Mouse (Mus musculus): ENCODE data around the gene Angptl1. TPM values are rescaled to one million over a fixed set of nuclear protein-coding genes. Genes with fewer than 3 reads are reported as not detected.

Angptl1 gene
- polyA plus RNA-seq (2014; fragmentation: Nextera tagmentation; extraction: Ambion mirVana) = 23.0 and 24.7 TPM in 2 replicates

DNA sequence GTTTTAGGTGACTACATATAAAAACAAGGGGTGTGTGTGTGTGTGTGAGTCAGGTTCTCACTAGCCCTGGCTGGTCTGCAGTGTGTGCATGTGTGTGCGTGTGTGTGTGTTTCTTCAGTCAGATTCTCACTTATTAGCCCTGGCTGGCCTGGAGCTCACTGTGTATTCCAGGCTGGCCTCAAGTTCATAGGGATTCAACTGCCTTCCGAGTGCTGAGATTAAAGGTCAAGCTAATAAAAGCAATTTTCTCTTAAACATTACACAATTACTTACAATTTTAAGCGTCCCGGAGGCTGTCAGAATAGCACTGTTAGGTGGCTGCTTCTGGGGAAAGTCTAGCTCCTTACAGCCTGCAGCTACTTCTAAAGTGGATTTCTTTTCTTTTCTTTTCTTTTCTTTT lies at the start of gene Angptl1:
TSS of gene Angptl1 (plus strand) at position 386 of the 400 bp plus-strand sequence.
- 0 out of 2 replicates have a peak within 1 kb of the TSS, but pooled peaks have one; percentile 7 for H3K9ac ChIP-seq (replicated peaks; ENCODE audit: low read depth, low read length)
- no peaks in the 10 kb centered on the region for H3K27me3 ChIP-seq (ENCODE audit: control insufficient read depth, insufficient read depth, low read length)
- H3K9me3 ChIP-seq (ENCODE audit: control insufficient read depth, low read depth, low read length) = no peaks in the 10 kb centered on the region
- H3K36me3 ChIP-seq (ENCODE audit: control insufficient read depth, insufficient read depth, low read length) = no peaks in the 10 kb centered on the region
- WGBS = 30% methylated on average over 4 of the region's 4 CpGs
- peak within 1 kb of the TSS; percentile 45 for H3K4me2 ChIP-seq (replicated peaks; ENCODE audit: low read depth, low read length)
- H3K27ac ChIP-seq (ENCODE audit: low read length) = peak within 1 kb of the TSS; percentile 69; the same call in 1 of the 2 replicates
- peak within 1 kb of the TSS; percentile 24 for H3K4me3 ChIP-seq (ENCODE audit: low read depth, low read length)
- H3K4me1 ChIP-seq (ENCODE audit: control insufficient read depth, insufficient read depth, low read length) = peaks cover 10% of the 10 kb centered on the region; the same call in 1 of the 2 replicates
- no peak for ATAC-seq (ENCODE audit: insufficient number of reproducible peaks, insufficient read depth, low FRiP score, low read depth)

DNA sequence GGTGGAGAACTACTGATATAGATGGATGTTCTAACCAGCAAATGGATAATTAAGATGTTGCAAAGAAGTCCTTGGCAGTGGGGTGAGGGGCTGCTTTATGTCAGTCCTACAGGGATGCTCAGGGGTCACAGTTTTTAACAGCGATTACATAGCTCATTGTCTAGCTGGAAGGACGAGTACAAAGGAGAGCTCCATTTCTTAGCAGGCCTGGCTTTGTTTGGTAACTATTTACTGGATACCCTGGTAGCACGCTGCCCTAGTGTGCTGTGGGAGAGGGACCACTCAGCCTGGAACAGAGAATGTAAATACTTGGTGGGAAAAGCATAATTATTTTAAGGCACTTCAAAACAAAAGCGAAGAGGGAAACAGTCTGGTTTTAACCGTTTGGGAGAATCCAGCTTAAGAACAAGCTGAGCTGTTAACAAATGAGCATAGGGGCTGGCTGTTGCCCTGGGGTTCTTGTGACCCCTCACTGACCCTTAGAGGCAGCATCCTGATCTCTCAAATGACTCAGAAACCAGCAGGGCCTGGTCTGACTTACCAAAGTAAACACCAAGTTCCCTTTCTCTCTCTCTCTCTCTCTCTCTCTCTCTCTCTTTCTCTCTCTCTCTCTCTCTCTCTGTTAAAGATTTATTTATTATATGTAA lies 48.4 kb upstream of the Angptl1 start:
- 16% methylated on average over 5 of the region's 5 CpGs for WGBS

DNA sequence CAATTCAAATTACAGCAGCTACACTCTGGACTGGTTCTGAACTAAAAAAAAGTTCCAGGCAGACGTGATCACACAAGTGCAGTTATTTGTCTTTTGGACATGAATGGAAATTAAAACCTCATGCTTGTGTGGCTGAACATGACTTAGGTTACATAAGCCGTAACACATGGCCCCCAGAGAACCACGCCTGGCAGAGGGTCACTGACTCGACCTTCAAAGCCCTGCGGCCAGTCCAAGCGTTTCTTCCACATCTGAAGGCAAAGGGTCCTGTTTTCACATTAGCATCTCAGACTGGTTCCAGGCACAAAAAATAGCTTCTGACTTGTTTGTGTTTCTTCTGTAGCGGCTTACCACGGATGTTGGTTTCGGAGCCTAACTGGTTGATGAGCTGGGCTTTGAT lies 42.1 kb upstream of the Angptl1 start:
- Histone ChIP-seq H3K36me3 (ENCODE audit: control insufficient read depth, insufficient read depth, low read length) (no peaks in the 10 kb centered on the region), H3K9ac (replicated peaks; ENCODE audit: low read depth, low read length) (no peak overlapping the region), H3K27ac (ENCODE audit: low read length) (no peak overlapping the region), H3K4me1 (ENCODE audit: control insufficient read depth, insufficient read depth, low read length) (no peaks in the 10 kb centered on the region), H3K4me2 (replicated peaks; ENCODE audit: low read depth, low read length) (no peak overlapping the region), H3K27me3 (ENCODE audit: control insufficient read depth, insufficient read depth, low read length) (no peaks in the 10 kb centered on the region), H3K4me3 (ENCODE audit: low read depth, low read length) (no peak overlapping the region), H3K9me3 (ENCODE audit: control insufficient read depth, low read depth, low read length) (no peaks in the 10 kb centered on the region)
- ATAC-seq (ENCODE audit: insufficient number of reproducible peaks, insufficient read depth, low FRiP score, low read depth) = no peak
- 64% methylated on average over 9 of the region's 9 CpGs for WGBS

More for the DNA sequence above, 48.4 kb upstream of the Angptl1 start:
- Histone ChIP-seq H3K9me3 (ENCODE audit: control insufficient read depth, low read depth, low read length) (no peaks in the 10 kb centered on the region), H3K4me1 (ENCODE audit: control insufficient read depth, insufficient read depth, low read length) (peaks cover 13% of the 10 kb centered on the region; the same call in 1 of the 2 replicates), H3K27ac (ENCODE audit: low read length) (peak overlapping the region; percentile 48), H3K4me3 (ENCODE audit: low read depth, low read length) (no peak overlapping the region), H3K4me2 (replicated peaks; ENCODE audit: low read depth, low read length) (no peak overlapping the region), H3K27me3 (ENCODE audit: control insufficient read depth, insufficient read depth, low read length) (no peaks in the 10 kb centered on the region), H3K36me3 (ENCODE audit: control insufficient read depth, insufficient read depth, low read length) (no peaks in the 10 kb centered on the region), H3K9ac (replicated peaks; ENCODE audit: low read depth, low read length) (no peak overlapping the region)
- ATAC-seq (ENCODE audit: insufficient number of reproducible peaks, insufficient read depth, low FRiP score, low read depth) = peak; percentile 37; the same call in 1 of the 2 replicates

DNA sequence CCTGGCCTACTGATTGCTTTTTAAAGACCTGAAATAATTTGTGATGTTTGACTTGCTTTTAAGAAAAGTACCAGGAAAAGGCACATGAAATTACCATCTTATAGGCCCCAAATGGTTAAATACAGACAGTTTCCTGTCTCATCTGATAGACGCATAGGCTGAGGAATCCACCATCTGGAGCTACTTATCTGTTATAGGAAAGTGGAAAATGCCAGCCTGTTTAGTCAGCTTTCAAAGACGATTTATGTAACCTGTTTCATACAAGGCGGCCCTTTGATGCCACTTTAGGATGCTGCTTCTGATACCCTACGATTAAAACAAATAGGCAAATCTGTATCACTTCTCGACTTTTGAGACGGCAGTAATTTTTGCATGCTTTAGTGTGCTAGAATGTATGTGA lies 37.1 kb upstream of the Angptl1 start:
- no peaks in the 10 kb centered on the region for H3K36me3 ChIP-seq (ENCODE audit: control insufficient read depth, insufficient read depth, low read length)
- H3K4me3 ChIP-seq (ENCODE audit: low read depth, low read length) = no peak overlapping the region
- H3K4me1 ChIP-seq (ENCODE audit: control insufficient read depth, insufficient read depth, low read length) = peaks cover 3% of the 10 kb centered on the region
- H3K9me3 ChIP-seq (ENCODE audit: control insufficient read depth, low read depth, low read length) = no peaks in the 10 kb centered on the region
- H3K9ac ChIP-seq (replicated peaks; ENCODE audit: low read depth, low read length) = no peak overlapping the region
- H3K4me2 ChIP-seq (replicated peaks; ENCODE audit: low read depth, low read length) = no peak overlapping the region
- 74% methylated on average over 6 of the region's 6 CpGs for WGBS
- no peaks in the 10 kb centered on the region for H3K27me3 ChIP-seq (ENCODE audit: control insufficient read depth, insufficient read depth, low read length)
- no peak for ATAC-seq (ENCODE audit: insufficient number of reproducible peaks, insufficient read depth, low FRiP score, low read depth)
- H3K27ac ChIP-seq (ENCODE audit: low read length) = no peak overlapping the region

DNA sequence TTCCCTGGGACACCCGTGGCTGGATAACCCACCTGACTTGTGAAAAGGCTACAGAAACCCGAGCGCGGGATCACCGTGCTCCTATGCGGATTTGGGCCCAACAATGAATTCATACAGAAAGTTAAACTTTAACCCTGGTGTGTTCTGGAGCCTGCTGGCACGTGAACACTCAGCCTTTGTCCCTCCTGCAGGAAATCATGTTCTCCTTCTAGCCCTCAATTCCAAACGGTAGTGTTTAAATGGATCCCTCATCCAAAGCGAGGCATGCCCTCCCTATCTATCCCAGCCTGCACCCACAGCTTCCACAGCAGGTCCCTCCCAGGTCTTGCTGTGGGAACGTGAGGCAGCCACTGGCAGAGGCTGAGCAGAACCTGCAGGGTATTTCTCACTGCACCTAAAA lies 30.0 kb upstream of the Angptl1 start:
- Histone ChIP-seq H3K36me3 (ENCODE audit: control insufficient read depth, insufficient read depth, low read length) (no peaks in the 10 kb centered on the region), H3K9ac (replicated peaks; ENCODE audit: low read depth, low read length) (no peak overlapping the region), H3K4me1 (ENCODE audit: control insufficient read depth, insufficient read depth, low read length) (peaks cover 8% of the 10 kb centered on the region), H3K27ac (ENCODE audit: low read length) (peak overlapping the region; percentile 21; the same call in 1 of the 2 replicates), H3K4me3 (ENCODE audit: low read depth, low read length) (no peak overlapping the region), H3K9me3 (ENCODE audit: control insufficient read depth, low read depth, low read length) (no peaks in the 10 kb centered on the region), H3K27me3 (ENCODE audit: control insufficient read depth, insufficient read depth, low read length) (no peaks in the 10 kb centered on the region), H3K4me2 (replicated peaks; ENCODE audit: low read depth, low read length) (no peak overlapping the region)
- peak; percentile 76 for ATAC-seq (ENCODE audit: insufficient number of reproducible peaks, insufficient read depth, low FRiP score, low read depth)
- 55% methylated on average over 10 of the region's 10 CpGs for WGBS

DNA sequence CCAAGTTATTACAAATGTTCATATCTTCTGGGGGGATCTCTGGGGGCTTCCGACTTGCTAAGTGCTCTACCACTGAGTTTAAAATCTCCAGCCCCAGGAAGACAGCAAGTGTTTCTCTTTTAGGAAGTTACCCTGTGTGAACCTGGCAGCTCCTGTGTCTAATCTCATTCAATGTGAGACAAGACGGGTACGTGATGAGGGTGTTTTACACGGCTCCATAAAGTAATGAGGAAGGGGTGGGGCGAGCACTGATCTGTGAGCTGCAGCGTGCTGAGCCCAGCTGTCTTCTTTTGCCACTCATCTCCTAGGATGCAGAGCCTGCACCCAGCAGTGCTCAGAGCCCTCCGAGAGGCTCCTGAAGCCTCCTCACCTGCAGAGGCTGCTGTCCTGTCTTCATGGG lies 26.4 kb upstream of the Angptl1 start:
- no peaks in the 10 kb centered on the region for H3K27me3 ChIP-seq (ENCODE audit: control insufficient read depth, insufficient read depth, low read length)
- no peak overlapping the region for H3K4me3 ChIP-seq (ENCODE audit: low read depth, low read length)
- H3K27ac ChIP-seq (ENCODE audit: low read length) = no peak overlapping the region
- 82% methylated on average over 7 of the region's 7 CpGs for WGBS
- H3K9me3 ChIP-seq (ENCODE audit: control insufficient read depth, low read depth, low read length) = no peaks in the 10 kb centered on the region
- H3K9ac ChIP-seq (replicated peaks; ENCODE audit: low read depth, low read length) = no peak overlapping the region
- peaks cover 4% of the 10 kb centered on the region; the same call in 1 of the 2 replicates for H3K36me3 ChIP-seq (ENCODE audit: control insufficient read depth, insufficient read depth, low read length)
- no peak overlapping the region for H3K4me2 ChIP-seq (replicated peaks; ENCODE audit: low read depth, low read length)
- H3K4me1 ChIP-seq (ENCODE audit: control insufficient read depth, insufficient read depth, low read length) = 0 out of 2 replicates have a peak, but pooled peaks cover 4% of the 10 kb centered on the region
- no peak for ATAC-seq (ENCODE audit: insufficient number of reproducible peaks, insufficient read depth, low FRiP score, low read depth)

DNA sequence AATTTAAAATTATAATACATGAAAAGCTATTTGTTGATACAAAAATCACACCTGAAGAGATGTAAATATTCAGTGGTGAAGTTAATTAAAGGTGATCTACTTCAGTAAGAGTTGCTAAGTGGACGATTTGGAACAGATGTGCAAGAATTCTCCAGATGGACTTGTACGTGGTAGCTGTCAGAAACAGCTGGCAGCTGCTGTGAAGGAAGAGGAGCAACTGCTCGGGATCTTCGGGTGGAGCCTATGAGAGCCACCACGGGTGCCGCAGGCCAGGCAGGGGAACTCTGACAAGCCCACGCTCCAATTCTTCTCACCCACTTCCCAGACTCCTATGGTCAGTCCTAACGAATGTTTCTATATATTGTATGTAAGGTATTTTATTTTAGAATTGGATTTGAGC lies 25.6 kb upstream of the Angptl1 start:
- ATAC-seq (ENCODE audit: insufficient number of reproducible peaks, insufficient read depth, low FRiP score, low read depth) = no peak
- Histone ChIP-seq H3K4me1 (ENCODE audit: control insufficient read depth, insufficient read depth, low read length) (0 out of 2 replicates have a peak, but pooled peaks cover 4% of the 10 kb centered on the region), H3K27me3 (ENCODE audit: control insufficient read depth, insufficient read depth, low read length) (no peaks in the 10 kb centered on the region), H3K27ac (ENCODE audit: low read length) (no peak overlapping the region), H3K9ac (replicated peaks; ENCODE audit: low read depth, low read length) (no peak overlapping the region), H3K4me2 (replicated peaks; ENCODE audit: low read depth, low read length) (no peak overlapping the region), H3K9me3 (ENCODE audit: control insufficient read depth, low read depth, low read length) (no peaks in the 10 kb centered on the region), H3K36me3 (ENCODE audit: control insufficient read depth, insufficient read depth, low read length) (peaks cover 6% of the 10 kb centered on the region; the same call in 1 of the 2 replicates), H3K4me3 (ENCODE audit: low read depth, low read length) (no peak overlapping the region)
- WGBS = 48% methylated on average over 8 of the region's 8 CpGs

DNA sequence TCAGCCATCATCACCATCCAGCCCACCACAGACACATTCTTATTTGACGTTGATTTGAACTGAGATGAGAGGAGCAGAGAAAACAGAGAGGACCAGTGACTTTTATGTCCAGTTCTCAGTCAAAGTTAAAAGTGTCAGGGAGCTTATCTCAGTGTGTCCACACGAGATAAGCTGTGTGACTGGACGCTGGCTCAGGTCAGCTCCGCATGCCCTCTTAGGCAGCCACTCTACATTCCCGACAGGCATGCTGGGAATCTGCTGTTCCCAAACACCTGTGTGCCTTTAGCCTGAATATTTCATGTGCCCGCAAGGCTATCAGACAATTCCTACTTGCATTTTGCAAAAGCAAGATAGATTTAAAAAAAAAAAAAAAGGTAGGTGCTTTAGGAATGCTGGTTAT lies 24.9 kb upstream of the Angptl1 start:
- no peaks in the 10 kb centered on the region for H3K9me3 ChIP-seq (ENCODE audit: control insufficient read depth, low read depth, low read length)
- WGBS = 47% methylated on average over 6 of the region's 6 CpGs
- ATAC-seq (ENCODE audit: insufficient number of reproducible peaks, insufficient read depth, low FRiP score, low read depth) = no peak
- H3K36me3 ChIP-seq (ENCODE audit: control insufficient read depth, insufficient read depth, low read length) = peaks cover 6% of the 10 kb centered on the region
- H3K27ac ChIP-seq (ENCODE audit: low read length) = no peak overlapping the region
- H3K27me3 ChIP-seq (ENCODE audit: control insufficient read depth, insufficient read depth, low read length) = no peaks in the 10 kb centered on the region
- 0 out of 2 replicates have a peak, but pooled peaks cover 4% of the 10 kb centered on the region for H3K4me1 ChIP-seq (ENCODE audit: control insufficient read depth, insufficient read depth, low read length)
- H3K4me2 ChIP-seq (replicated peaks; ENCODE audit: low read depth, low read length) = no peak overlapping the region
- no peak overlapping the region for H3K9ac ChIP-seq (replicated peaks; ENCODE audit: low read depth, low read length)
- H3K4me3 ChIP-seq (ENCODE audit: low read depth, low read length) = no peak overlapping the region

Measured in stomach, embryonic 14.5 days (tissue).